Mouse (Mus musculus): Measurements from ENCODE around the gene Slc16a11. TPM values are rescaled to one million over a fixed set of nuclear protein-coding genes. Genes with fewer than 3 reads are reported as not detected.
A peak's percentile ranks its signal among the peaks of the same experiment; 100 is the strongest.

Slc16a11 gene
- polyA plus RNA-seq, 1 experiment from 2014 or later: 1.8 TPM

DNA sequence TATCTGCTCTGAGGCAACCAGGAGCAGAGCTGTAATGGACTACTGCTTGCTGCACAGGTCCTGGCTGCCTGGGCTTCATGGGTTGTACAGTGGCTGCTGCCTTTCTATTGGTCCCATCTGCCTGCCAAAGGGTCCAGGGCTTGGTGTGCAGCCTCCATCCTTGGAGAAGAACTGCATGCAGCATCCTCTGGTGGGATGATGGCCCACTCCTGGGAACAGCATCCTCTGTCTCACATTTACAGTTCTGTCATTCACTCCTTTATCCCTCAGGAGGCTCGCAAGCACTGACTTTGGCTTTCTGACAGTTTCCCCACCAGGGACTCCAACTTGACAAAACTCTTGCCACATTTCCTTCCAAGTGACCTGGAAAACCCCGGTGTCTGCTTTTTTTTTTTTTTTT is 5.8 kb upstream of the Slc16a11 start:
- WGBS (ENCODE audit: insufficient replicate concordance): 49% methylated on average over 2 of the region's 2 CpGs
- Histone ChIP-seq H3K4me1 (0 out of 2 replicates have a peak, but pooled peaks cover 5% of the 10 kb centered on the region), H3K9ac (no peak overlapping the region), H3K9me3 (replicated peaks) (no peaks in the 10 kb centered on the region), H3K4me2 (no peak overlapping the region), H3K36me3 (no peaks in the 10 kb centered on the region), H3K27ac (no peak overlapping the region), H3K27me3 (replicated peaks) (peaks cover 26% of the 10 kb centered on the region; the same call in 1 of the 2 replicates), H3K4me3 (no peak overlapping the region)
- ATAC-seq: no peak

DNA sequence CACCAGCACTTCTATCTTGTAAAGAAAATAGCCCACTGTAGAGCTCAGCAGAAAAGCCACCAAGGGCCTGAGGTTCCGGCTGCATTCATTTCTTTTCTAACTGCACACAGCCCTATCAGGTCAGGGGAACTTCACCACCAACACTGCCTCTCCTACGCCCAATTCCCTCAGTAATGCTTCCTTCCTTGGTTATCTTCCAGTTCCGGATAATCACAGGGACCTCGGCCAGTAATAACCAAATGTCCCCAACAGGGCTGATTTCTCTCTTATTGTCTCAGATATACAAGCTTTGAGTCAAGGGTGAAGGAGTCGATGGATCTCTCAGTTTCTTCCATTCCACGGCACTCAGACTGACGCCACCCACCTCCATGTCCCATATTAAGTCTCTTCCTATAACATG is 5.3 kb upstream of the Slc16a11 start:
- Histone ChIP-seq H3K27ac (no peak overlapping the region), H3K4me1 (0 out of 2 replicates have a peak, but pooled peaks cover 3% of the 10 kb centered on the region), H3K9me3 (replicated peaks) (no peaks in the 10 kb centered on the region), H3K4me3 (no peak overlapping the region), H3K4me2 (no peak overlapping the region), H3K9ac (no peak overlapping the region), H3K36me3 (no peaks in the 10 kb centered on the region), H3K27me3 (replicated peaks) (peaks cover 31% of the 10 kb centered on the region)
- WGBS (ENCODE audit: insufficient replicate concordance): 59% methylated on average over 7 of the region's 7 CpGs
- ATAC-seq: no peak

DNA sequence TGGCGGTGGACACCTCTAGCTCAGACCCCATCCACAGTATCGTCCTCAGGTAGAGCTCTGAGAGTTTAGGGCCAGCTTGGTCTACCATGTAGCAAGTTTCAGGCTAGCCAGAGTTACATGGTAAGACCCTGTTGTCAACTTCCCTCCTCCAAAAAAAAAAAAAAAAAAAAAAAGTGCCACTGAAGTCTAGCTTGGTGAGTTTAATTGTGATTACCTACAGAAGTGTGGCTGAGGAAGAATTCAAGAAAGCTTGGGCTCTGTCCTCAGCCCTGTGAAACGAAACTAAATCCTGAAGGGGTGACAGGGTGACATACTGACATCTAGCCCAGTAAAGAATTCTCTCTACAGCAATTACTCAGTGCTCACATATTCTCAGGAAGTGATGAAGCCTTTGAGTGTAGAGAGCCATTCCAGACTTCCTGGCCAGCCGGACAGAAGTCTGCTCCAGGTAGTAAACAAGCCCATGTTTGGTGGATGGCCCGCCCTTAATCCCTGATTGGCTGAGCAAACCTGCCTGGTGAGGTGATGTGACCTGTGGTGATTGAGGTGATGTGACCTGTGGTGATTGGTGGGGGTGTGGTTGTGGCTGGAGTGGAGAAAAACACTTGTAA is 3.7 kb upstream of the Slc16a11 start:
- H3K9me3 ChIP-seq (replicated peaks): no peaks in the 10 kb centered on the region
- H3K4me2 ChIP-seq: no peak overlapping the region
- peaks cover 9% of the 10 kb centered on the region for H3K4me1 ChIP-seq
- WGBS (ENCODE audit: insufficient replicate concordance): 64% methylated on average over 5 of the region's 5 CpGs
- ATAC-seq: no peak
- H3K4me3 ChIP-seq: no peak overlapping the region
- H3K27ac ChIP-seq: no peak overlapping the region
- H3K9ac ChIP-seq: no peak overlapping the region
- peaks cover 47% of the 10 kb centered on the region for H3K27me3 ChIP-seq (replicated peaks)
- H3K36me3 ChIP-seq: no peaks in the 10 kb centered on the region

DNA sequence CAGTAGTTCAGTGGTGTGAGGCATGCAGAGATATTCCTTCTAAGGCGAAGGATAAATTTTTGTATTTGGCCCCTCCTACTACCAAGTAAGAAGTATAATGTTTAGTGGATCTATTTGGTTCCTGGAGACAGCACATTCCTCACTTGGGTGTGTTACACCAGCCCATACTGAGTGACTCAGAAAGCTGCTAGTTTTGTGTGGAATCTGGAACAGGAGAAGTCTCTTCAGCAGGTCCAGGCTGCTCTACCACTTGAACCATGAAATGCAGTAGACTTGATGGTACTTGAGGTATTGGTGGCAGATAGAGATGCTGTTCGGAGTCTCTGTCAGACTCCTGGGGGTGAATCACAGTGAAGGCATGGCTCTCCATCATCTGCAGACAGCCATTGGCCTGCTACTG is 1.9 kb upstream of the Slc16a11 start:
- H3K27ac ChIP-seq: no peak overlapping the region
- H3K4me2 ChIP-seq: no peak overlapping the region
- WGBS (ENCODE audit: insufficient replicate concordance): 80% methylated on average over 2 of the region's 2 CpGs
- no peaks in the 10 kb centered on the region for H3K9me3 ChIP-seq (replicated peaks)
- H3K27me3 ChIP-seq (replicated peaks): peaks cover 60% of the 10 kb centered on the region
- H3K4me1 ChIP-seq: peaks cover 27% of the 10 kb centered on the region
- ATAC-seq: no peak
- H3K9ac ChIP-seq: no peak overlapping the region
- H3K4me3 ChIP-seq: no peak overlapping the region
- H3K36me3 ChIP-seq: no peaks in the 10 kb centered on the region

DNA sequence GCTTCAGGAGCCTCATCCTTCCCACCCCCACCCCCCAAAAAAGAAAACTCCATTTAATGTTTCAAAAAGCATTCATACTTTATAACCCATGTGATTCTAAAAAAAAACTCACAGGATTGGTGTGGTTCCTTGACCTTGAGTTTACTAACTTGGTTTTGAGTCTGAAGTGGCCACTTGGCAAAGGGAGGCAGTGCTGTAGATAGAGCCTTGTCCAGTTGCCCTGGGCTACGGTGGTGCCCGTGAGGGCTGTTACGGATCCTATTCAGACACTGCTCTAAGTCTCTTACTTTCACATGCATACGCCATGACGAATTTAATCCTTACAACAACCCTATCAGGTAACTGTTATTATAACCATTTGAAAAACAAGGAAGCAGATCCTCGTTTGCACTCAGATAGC is 580 bp upstream of the Slc16a11 start:
- Histone ChIP-seq H3K27ac (no peak overlapping the region), H3K4me3 (no peak overlapping the region), H3K4me1 (peaks cover 27% of the 10 kb centered on the region), H3K9ac (no peak overlapping the region), H3K27me3 (replicated peaks) (peaks cover 69% of the 10 kb centered on the region), H3K4me2 (no peak overlapping the region), H3K36me3 (peaks cover 5% of the 10 kb centered on the region), H3K9me3 (replicated peaks) (no peaks in the 10 kb centered on the region)
- 72% methylated on average over 6 of the region's 6 CpGs for WGBS (ENCODE audit: insufficient replicate concordance)
- ATAC-seq: no peak

DNA sequence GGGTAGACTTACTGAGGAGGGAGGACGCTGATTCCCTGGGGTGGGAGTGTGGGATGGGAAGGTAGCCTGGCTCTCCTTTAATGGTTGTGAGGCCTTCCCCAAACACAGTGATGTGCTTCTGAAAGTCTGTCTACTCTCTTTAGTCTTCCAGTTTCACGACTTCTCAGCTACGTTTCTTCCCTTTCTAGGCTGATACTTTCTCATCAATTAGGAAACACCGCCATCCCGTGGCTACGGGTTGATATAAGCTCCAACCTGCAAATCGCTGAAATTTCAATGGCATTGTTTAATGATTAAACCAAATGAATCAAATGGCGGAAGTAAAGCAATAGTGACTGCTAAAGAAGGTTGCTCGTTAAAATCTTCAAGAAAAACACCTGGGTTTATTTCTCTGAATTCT is 344 bp downstream of the Slc16a11 start:
- peaks cover 74% of the 10 kb centered on the region for H3K27me3 ChIP-seq (replicated peaks)
- H3K9me3 ChIP-seq (replicated peaks): no peaks in the 10 kb centered on the region
- peaks cover 14% of the 10 kb centered on the region for H3K36me3 ChIP-seq
- no peak overlapping the region for H3K4me2 ChIP-seq
- ATAC-seq: no peak
- H3K4me1 ChIP-seq: peaks cover 28% of the 10 kb centered on the region
- no peak overlapping the region for H3K9ac ChIP-seq
- 9% methylated on average over 9 of the region's 9 CpGs for WGBS (ENCODE audit: insufficient replicate concordance)
- H3K4me3 ChIP-seq: no peak overlapping the region
- no peak overlapping the region for H3K27ac ChIP-seq

DNA sequence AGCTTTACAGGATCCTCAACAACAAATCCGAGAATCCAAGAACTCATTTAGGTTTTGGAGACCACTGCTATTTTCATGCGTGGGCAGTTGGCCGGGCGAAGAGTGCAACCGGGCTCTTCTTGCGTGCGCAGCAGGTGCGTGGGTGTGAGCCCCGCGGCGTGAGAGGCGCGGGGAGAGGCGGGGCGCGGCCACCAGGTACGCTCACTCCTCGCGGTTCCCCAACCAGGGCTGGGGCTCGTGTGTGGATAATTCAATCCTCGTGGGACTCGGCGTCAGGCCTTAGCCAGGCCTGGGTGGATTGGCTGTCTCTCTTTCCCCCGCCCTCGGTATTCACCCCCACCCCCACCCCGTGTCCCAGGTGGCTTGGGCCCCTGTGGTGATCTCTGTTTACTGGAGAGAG is 1.2 kb downstream of the Slc16a11 start:
- Histone ChIP-seq H3K9ac (no peak overlapping the region), H3K27me3 (replicated peaks) (peaks cover 74% of the 10 kb centered on the region), H3K4me2 (peak overlapping the region; percentile 60), H3K9me3 (replicated peaks) (no peaks in the 10 kb centered on the region), H3K4me3 (peak overlapping the region; percentile 41), H3K36me3 (peaks cover 20% of the 10 kb centered on the region), H3K4me1 (peaks cover 33% of the 10 kb centered on the region), H3K27ac (no peak overlapping the region)
- no peak for ATAC-seq
- WGBS (ENCODE audit: insufficient replicate concordance): 14% methylated on average over 26 of the region's 26 CpGs

DNA sequence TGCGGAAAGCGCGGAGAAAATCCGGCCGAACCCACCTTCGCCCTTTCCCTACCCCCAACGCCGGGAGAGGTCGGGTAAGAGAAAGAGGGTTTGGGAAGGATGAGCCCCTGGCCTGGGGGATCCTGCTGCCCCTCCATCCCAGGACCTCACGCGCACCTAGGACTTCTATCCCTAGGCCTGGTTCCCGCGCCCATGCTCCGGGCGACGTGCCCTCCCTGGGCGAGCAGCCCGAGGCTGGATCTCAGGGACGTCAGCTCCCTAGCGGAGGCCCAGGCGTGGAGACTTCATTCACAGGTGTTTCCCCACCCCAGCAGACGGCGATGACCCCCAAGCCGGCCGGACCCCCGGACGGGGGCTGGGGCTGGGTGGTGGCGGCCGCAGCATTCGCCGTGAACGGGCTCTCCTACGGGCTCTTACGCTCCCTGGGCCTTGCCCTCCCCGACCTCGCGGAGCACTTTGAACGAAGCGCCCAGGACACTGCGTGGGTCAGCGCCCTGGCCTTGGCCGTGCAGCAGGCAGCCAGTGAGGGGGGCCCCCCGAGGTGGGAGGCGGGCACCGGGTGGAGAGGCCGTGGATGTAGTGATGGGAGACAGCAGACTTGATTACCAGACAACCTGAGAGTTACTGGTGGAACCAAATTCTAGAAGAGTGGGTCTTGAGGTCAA is 1.8 kb downstream of the Slc16a11 start:
- Histone ChIP-seq H3K4me3 (peak overlapping the region; percentile 41), H3K9me3 (replicated peaks) (no peaks in the 10 kb centered on the region), H3K9ac (peak overlapping the region; percentile 37; the same call in 1 of the 2 replicates), H3K36me3 (peaks cover 20% of the 10 kb centered on the region), H3K27me3 (replicated peaks) (peaks cover 72% of the 10 kb centered on the region), H3K27ac (no peak overlapping the region), H3K4me1 (peaks cover 39% of the 10 kb centered on the region), H3K4me2 (peak overlapping the region; percentile 60)
- ATAC-seq: no peak; the same call in 1 of the 2 replicates
- WGBS (ENCODE audit: insufficient replicate concordance): 3% methylated on average over 46 of the region's 46 CpGs

DNA sequence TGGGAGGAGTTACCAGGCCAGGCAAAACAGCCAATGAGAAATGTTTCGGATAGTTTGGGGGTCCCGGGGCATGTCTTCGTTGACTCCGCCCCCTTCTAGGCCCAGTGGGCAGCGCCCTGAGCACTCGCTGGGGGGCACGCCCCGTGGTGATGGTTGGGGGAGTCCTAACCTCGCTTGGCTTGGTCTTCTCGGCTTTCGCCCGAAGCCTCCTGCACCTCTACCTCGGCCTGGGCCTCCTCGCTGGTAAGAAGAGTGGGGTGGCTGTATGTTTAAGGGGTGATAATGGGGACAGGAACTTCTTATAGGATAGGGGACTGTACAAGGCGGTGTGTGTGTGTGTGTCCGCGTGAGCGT is 2.3 kb downstream of the Slc16a11 start:
- Histone ChIP-seq H3K36me3 (peaks cover 20% of the 10 kb centered on the region), H3K27me3 (replicated peaks) (peaks cover 70% of the 10 kb centered on the region), H3K9ac (no peak overlapping the region), H3K9me3 (replicated peaks) (no peaks in the 10 kb centered on the region), H3K27ac (no peak overlapping the region), H3K4me3 (peak overlapping the region; percentile 41), H3K4me1 (peaks cover 44% of the 10 kb centered on the region), H3K4me2 (peak overlapping the region; percentile 60)
- 4% methylated on average over 18 of the region's 18 CpGs for WGBS (ENCODE audit: insufficient replicate concordance)
- no peak for ATAC-seq

DNA sequence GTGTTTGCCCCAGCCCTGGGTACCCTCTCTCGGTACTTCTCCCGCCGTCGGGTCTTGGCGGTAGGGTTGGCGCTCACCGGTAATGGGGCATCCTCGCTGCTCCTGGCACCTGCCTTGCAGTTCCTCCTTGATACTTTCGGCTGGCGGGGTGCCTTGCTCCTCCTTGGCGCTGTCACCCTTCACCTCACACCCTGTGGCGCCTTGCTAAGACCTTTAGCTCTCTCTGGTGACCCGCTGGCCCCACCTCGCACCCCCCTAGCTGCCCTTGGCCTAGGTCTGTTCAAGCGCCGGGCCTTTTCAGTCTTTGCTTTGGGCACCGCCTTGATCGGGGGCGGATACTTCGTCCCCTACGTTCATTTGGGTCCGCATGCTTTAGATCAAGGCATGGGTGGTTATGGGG is 2.7 kb downstream of the Slc16a11 start:
- Histone ChIP-seq H3K4me3 (no peak overlapping the region), H3K27me3 (replicated peaks) (peaks cover 70% of the 10 kb centered on the region), H3K9me3 (replicated peaks) (no peaks in the 10 kb centered on the region), H3K36me3 (peaks cover 20% of the 10 kb centered on the region), H3K27ac (no peak overlapping the region), H3K9ac (no peak overlapping the region), H3K4me1 (peaks cover 49% of the 10 kb centered on the region), H3K4me2 (no peak overlapping the region)
- no peak for ATAC-seq
- 23% methylated on average over 22 of the region's 22 CpGs for WGBS (ENCODE audit: insufficient replicate concordance)

DNA sequence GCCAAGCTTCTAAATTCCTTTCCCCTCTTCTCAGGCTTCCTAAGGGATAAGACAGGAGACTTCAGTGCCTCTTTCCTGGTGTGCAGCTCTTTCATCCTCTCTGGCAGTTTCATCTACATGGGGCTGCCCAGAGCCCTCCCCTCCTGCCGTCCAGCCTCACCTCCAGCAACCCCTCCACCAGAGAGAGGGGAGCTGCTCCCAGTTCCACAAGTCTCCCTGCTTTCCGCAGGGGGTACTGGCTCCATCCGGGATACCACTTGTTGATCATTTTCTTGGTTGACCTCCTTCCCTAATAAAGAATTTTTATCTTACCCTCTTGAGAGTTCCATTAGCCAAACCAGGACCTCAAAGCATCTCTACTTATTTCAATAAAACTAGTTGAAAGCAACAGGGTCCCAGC is 3.6 kb downstream of the Slc16a11 start:
- no peaks in the 10 kb centered on the region for H3K9me3 ChIP-seq (replicated peaks)
- peaks cover 62% of the 10 kb centered on the region for H3K27me3 ChIP-seq (replicated peaks)

DNA sequence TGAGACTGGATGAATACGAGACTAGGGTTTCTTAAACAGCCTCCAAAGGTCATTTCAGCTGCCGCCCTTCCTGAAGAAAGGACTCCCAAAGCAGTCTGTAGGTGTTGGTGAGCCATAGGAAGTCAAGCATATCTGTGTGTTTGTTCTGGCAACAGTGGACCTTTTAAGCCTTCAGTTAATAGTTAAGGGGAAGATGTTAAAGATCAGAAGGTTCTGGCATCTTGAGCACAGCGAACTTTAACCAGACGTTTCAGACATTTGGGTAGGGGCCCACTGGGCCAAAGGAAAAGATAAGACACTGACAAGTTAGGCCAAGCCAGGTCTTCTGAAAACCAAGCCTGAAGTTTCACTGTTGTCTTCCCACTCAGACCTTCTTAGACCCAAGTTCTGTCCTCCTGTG is 5.5 kb downstream of the Slc16a11 start:
- ATAC-seq: no peak
- no peak overlapping the region for H3K4me3 ChIP-seq
- peaks cover 63% of the 10 kb centered on the region for H3K4me1 ChIP-seq
- peak overlapping the region; percentile 97; the same call in 1 of the 2 replicates for H3K4me2 ChIP-seq
- no peaks in the 10 kb centered on the region for H3K9me3 ChIP-seq (replicated peaks)
- peaks cover 20% of the 10 kb centered on the region for H3K36me3 ChIP-seq
- WGBS (ENCODE audit: insufficient replicate concordance): 60% methylated on average over 4 of the region's 4 CpGs
- H3K27me3 ChIP-seq (replicated peaks): peaks cover 44% of the 10 kb centered on the region
- H3K27ac ChIP-seq: 0 out of 2 replicates have a peak overlapping the region, but pooled peaks have one; percentile 32
- no peak overlapping the region for H3K9ac ChIP-seq

More for the DNA sequence above, 3.6 kb downstream of the Slc16a11 start:
- Histone ChIP-seq H3K4me2 (no peak overlapping the region), H3K4me3 (no peak overlapping the region), H3K27ac (no peak overlapping the region), H3K9ac (no peak overlapping the region), H3K4me1 (peaks cover 50% of the 10 kb centered on the region), H3K36me3 (peaks cover 20% of the 10 kb centered on the region)
- no peak for ATAC-seq
- 62% methylated on average over 3 of the region's 3 CpGs for WGBS (ENCODE audit: insufficient replicate concordance)
